Mouse (Mus musculus) hindbrain, postnatal 0 days (tissue): ENCODE data around the gene 1700011M02Rik. TPM values are rescaled to one million over a fixed set of nuclear protein-coding genes. Genes with fewer than 3 reads are reported as not detected.
A peak's percentile ranks its signal among the peaks of the same experiment; 100 is the strongest.
"Not testable (repeated sequence)": the region's sequence is repeated elsewhere in the genome, so short reads cannot be mapped to it uniquely, and the experiment has no call there.

Experiments
- ATAC-seq: fragments of 200-750 bp; cut with Nextera tagmentation; 2 replicates; pipeline ENCODE4 v1.8.0; 2017; ENCODE audit warnings: mild to moderate bottlenecking, moderate TSS enrichment, moderate library complexity
- DNase-seq: peaks from one replicate; pipeline ENCODE4 v3.0.0-alpha.2; 2015; ENCODE audit warnings: low spot score
- H3K27ac ChIP-seq: fragments of 300-500 bp; sonication (generic); 2 replicates; pipeline ENCODE4 v1.5.1; 2014; ENCODE audit warnings: mild to moderate bottlenecking
- H3K27me3 ChIP-seq: fragments of 300-500 bp; sonication (generic); 2 replicates; pipeline ENCODE4 v1.6.1; 2014; ENCODE audit warnings: low read length, mixed read lengths; ENCODE audit not compliant: insufficient read depth
- H3K36me3 ChIP-seq: fragments of 300-500 bp; sonication (generic); 2 replicates; pipeline ENCODE4 v1.6.1; 2014; ENCODE audit warnings: low read length, mixed read lengths; ENCODE audit not compliant: insufficient read depth
- H3K4me1 ChIP-seq: fragments of 300-500 bp; sonication (generic); 2 replicates; pipeline ENCODE4 v1.6.1; 2014; ENCODE audit warnings: antibody characterized with exemption, low read length, mixed read lengths; ENCODE audit not compliant: insufficient read depth
- H3K4me2 ChIP-seq: fragments of 300-500 bp; sonication (generic); 2 replicates; pipeline ENCODE4 v1.6.1; 2014; ENCODE audit warnings: low read depth, mild to moderate bottlenecking, low read length, moderate library complexity, mixed read lengths
- H3K4me3 ChIP-seq: fragments of 300-500 bp; sonication (generic); 2 replicates; pipeline ENCODE4 v1.5.1; 2014; ENCODE audit warnings: low read length
- H3K9ac ChIP-seq: fragments of 300-500 bp; sonication (generic); replicated peaks from 2 replicates; pipeline ENCODE4 v1.6.1; 2014; ENCODE audit warnings: mild to moderate bottlenecking, low read length, moderate library complexity, mixed read lengths
- H3K9me3 ChIP-seq: fragments of 300-500 bp; sonication (generic); 2 replicates; pipeline ENCODE4 v1.6.1; 2016; ENCODE audit warnings: low read length, mixed read lengths
- CTCF ChIP-seq: IDR thresholded peaks from 2 replicates; pipeline ENCODE4 v1.5.1; 2016; ENCODE audit warnings: antibody characterized with exemption, control low read depth, low read depth
- WGBS: fragments of 180-500 bp; shearing (Covaris S2); extraction: QIAGEN DNeasy Blood & Tissue Kit; methylation state at CpG from one replicate; pipeline ENCODE4 v1.1.7; 2014; 5-methylcytosine and 5-hydroxymethylcytosine counted together
- polyA plus RNA-seq: library from polyadenylated mRNA; unstranded; fragments of >200 nt; fragmentation: Nextera tagmentation; extraction: Ambion mirVana; gene quantifications from 2 replicates; pipeline ENCODE4 v1.2.1, GENCODE M21; 2015
- total RNA-seq: library from RNA; depleted of rRNA; stranded (reverse); fragments of >200 nt; gene quantifications from 2 replicates; pipeline ENCODE4 v1.2.3, GENCODE M21; 2014; rRNA removed

Gene 1700011M02Rik
- total and polyA plus RNA-seq, 2 experiments from 2014 or later, result not detected

DNA sequence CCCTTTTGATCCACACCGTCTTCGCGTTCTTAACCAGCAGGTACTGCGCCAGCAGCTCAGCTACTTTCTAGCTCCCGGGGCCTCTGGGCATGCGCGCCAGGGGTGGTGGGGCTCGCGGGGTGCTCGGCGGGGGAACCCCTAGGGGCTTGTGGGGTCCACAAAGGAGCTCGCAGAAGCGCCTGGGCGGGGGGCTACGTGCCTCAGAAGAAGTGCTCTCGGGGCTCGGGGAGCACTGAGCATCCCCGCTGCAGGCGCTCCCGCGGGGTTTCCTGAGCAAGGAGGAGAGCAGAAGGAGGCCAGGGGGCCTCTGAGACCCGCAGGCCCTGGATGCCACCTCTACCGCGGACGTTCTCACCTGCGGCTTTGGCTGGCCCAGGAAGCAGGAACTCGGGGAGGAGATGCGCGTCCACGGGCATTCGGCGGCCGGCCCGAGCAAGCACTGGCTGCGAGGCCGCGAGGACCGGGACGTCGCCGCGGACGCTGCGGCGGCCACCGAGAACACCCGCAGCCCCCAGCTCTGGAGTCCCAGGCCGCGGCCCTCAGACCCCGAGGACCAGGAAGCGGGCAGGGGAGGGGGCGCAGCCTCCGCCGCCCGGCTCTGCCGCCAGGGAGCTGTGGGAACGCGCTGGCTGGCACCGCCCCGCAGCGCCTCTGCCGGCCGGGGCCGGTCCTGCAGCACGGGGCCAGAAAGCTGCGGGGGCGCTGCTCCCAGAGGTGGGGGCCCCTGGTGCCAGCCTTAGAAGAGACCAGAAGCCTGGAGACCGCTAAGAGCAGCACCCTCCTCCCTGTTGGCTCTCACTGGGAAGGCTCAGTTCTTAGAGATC is 25.1 kb downstream of the 1700011M02Rik start:
- Histone ChIP-seq H3K27me3 (no peaks in the 10 kb centered on the region; the same call in 1 of the 2 replicates), H3K36me3 (no peaks in the 10 kb centered on the region), H3K9me3 (no peaks in the 10 kb centered on the region), H3K4me3 (peak overlapping the region; percentile 45), H3K4me1 (no peaks in the 10 kb centered on the region), H3K9ac (peak overlapping the region; percentile 63), H3K27ac (0 out of 2 replicates have a peak overlapping the region, but pooled peaks have one; percentile 38), H3K4me2 (peak overlapping the region; percentile 65)
- WGBS, result 30% methylated on average over 53 of the region's 68 CpGs
- DNase-seq (peak; percentile 70), ATAC-seq (peak; percentile 91)
- TF ChIP-seq CTCF, result no peak

DNA sequence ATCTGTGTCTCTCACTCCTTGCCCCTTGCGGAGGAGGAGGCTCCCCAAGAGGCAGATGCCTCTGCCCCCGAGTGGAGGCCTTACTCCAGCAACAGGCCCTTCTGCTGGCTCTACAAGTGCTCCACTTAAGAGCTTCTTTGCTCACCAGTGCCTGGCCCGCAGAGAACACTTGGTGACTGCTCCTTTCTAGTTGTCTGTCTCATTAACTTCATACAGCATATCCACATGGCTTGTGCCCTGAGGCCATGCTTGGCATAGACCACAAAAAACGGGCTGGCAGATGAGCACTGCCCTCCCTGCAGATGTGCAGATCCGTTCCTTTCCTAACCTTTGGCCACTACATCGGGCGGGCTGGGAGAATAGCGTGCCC is 25.7 kb downstream of the 1700011M02Rik start:
- Histone ChIP-seq H3K4me1 (no peaks in the 10 kb centered on the region), H3K36me3 (no peaks in the 10 kb centered on the region), H3K4me2 (peak overlapping the region; percentile 65), H3K4me3 (peak overlapping the region; percentile 45), H3K9me3 (no peaks in the 10 kb centered on the region), H3K27me3 (no peaks in the 10 kb centered on the region; the same call in 1 of the 2 replicates), H3K9ac (no peak overlapping the region; the same call in 1 of the 2 replicates), H3K27ac (no peak overlapping the region)
- TF ChIP-seq CTCF, result no peak
- ATAC-seq (no peak; the same call in 1 of the 2 replicates), DNase-seq (no peak)
- WGBS, result 61% methylated on average over 8 of the region's 8 CpGs

DNA sequence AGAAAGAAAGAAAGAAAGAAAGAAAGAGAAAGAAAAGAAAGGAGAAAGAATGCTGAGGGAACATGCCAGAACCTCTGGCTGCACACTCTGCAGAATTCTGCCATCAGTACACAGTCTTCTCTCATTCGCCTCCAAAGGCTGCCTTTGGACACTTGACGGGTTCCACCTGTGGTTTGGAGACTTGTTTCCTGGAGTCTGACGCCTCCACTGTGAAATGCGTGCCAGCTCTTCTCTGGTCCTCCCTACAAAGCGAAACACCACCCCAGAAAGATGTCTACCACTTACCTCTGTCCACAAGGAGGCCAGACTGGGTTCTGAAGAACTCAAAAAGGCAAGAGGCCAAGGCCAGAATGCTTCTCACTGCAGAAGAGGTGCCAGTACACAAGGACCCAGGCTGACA is 28.0 kb downstream of the 1700011M02Rik start:
- Histone ChIP-seq H3K36me3 (no peaks in the 10 kb centered on the region), H3K9me3 (no peaks in the 10 kb centered on the region), H3K9ac (no peak overlapping the region), H3K27ac (no peak overlapping the region), H3K4me2 (no peak overlapping the region), H3K4me3 (no peak overlapping the region), H3K27me3 (no peaks in the 10 kb centered on the region; the same call in 1 of the 2 replicates), H3K4me1 (no peaks in the 10 kb centered on the region)
- DNase-seq (no peak), ATAC-seq (no peak)
- whole genome bisulfite sequencing, result 84% methylated on average over 5 of the region's 5 CpGs
- no peak for TF ChIP-seq CTCF

DNA sequence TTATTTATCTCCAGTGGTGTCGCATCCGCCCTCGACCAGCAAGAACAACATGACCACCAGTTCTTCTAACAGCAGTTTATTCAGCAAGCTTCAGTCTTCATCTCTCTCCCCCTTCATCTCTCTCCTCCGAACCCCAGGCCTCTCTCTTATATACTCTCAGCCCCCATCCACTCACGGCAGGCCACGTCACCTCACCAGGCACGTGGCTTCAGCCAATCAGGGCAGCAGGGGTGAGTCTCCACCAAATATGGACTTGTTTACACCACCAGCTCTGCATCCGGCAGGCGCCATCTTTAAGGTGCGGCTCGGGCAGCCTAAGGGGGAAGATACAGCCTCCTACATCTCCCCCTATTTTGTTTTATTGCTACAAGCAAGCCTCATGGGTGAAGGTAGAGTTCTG is 41.4 kb downstream of the 1700011M02Rik start:
- not testable (repeated sequence) for H3K36me3 ChIP-seq, H3K4me2 ChIP-seq, H3K9me3 ChIP-seq, H3K27ac ChIP-seq, DNase-seq, H3K4me3 ChIP-seq, H3K4me1 ChIP-seq, H3K9ac ChIP-seq, H3K27me3 ChIP-seq, ATAC-seq
- WGBS, result 92% methylated on average over 11 of the region's 11 CpGs

DNA sequence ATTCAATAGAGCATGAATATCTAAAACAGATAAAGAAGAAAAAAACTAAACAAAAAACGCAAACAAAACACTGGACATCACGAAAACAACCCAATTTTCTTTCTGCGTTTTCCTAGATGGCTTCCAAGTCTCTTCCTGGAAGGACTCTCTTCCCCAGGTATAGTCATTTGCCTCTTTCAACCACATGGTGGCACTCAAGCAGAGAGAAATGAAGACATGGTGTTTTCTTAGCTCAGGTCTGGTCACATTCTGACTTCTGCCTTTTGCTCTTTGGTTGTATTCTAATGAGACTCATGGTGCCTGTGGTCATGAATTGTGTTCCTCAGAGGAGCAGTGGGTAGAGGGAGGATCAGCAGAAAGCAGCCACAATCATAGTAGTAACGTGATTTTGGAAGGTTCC is 50.2 kb downstream of the 1700011M02Rik start:
- Histone ChIP-seq H3K9me3 (no peaks in the 10 kb centered on the region), H3K4me1 (no peaks in the 10 kb centered on the region), H3K9ac (no peak overlapping the region), H3K36me3 (no peaks in the 10 kb centered on the region), H3K27ac (no peak overlapping the region), H3K4me2 (no peak overlapping the region), H3K27me3 (no peaks in the 10 kb centered on the region), H3K4me3 (no peak overlapping the region)
- TF ChIP-seq CTCF, result peak; percentile 69
- WGBS, result 40% methylated on average over 4 of the region's 4 CpGs
- ATAC-seq (no peak), DNase-seq (peak; percentile 61)

Other genes starting within 250 kb of the 1700011M02Rik start
- not detected in 2 replicates for gene Gm3880, start 221.9 kb upstream of the 1700011M02Rik start, total RNA-seq
- gene Gm3880, start 221.9 kb upstream of the 1700011M02Rik start, polyA plus RNA-seq, result not detected in 2 replicates
- gene Gm9112, start 201.3 kb upstream of the 1700011M02Rik start, total RNA-seq, result not detected in 2 replicates
- gene Gm9112, start 201.3 kb upstream of the 1700011M02Rik start, polyA plus RNA-seq, result not detected in 2 replicates
- gene Dmrtc1b, start 201.0 kb upstream of the 1700011M02Rik start, total RNA-seq, result not detected in 2 replicates
- not detected in 2 replicates for gene Dmrtc1b, start 201.0 kb upstream of the 1700011M02Rik start, polyA plus RNA-seq
- gene Dmrtc1c1, start 105.9 kb upstream of the 1700011M02Rik start, total RNA-seq, result not detected in 2 replicates
- gene Dmrtc1c1, start 105.9 kb upstream of the 1700011M02Rik start, polyA plus RNA-seq, result not detected in 2 replicates
- not detected in 2 replicates for gene Dmrtc1c2, start 54.3 kb upstream of the 1700011M02Rik start, total RNA-seq
- not detected in 2 replicates for gene Dmrtc1c2, start 54.3 kb upstream of the 1700011M02Rik start, polyA plus RNA-seq
- not detected in 2 replicates for gene 1700031F05Rik, start 40.9 kb upstream of the 1700011M02Rik start, total RNA-seq
- not detected in 2 replicates for gene 1700031F05Rik, start 40.9 kb upstream of the 1700011M02Rik start, polyA plus RNA-seq
- gene Dmrtc1a, start 218 bp upstream of the 1700011M02Rik start, total RNA-seq, result 0.16 and 0.36 TPM in 2 replicates
- gene Dmrtc1a, start 218 bp upstream of the 1700011M02Rik start, polyA plus RNA-seq, result 3.7 and 4.0 TPM in 2 replicates
- gene 1700018G05Rik, start 19.5 kb downstream of the 1700011M02Rik start, total RNA-seq, result not detected in 2 replicates
- not detected in 2 replicates for gene 1700018G05Rik, start 19.5 kb downstream of the 1700011M02Rik start, polyA plus RNA-seq